Mouse (Mus musculus) CH12.LX (cell line): ENCODE results near the gene Pde11a. TPM values are rescaled to one million over a fixed set of nuclear protein-coding genes. Genes with fewer than 3 reads are reported as not detected.
"Not testable (repeated sequence)": the region's sequence is repeated elsewhere in the genome, so short reads cannot be mapped to it uniquely, and the experiment has no call there.

Experiments used
- DNase-seq: peaks from one replicate; pipeline ENCODE4 v3.0.0-alpha.2; 2013; ENCODE audit errors: extremely low read depth
- H3K27ac ChIP-seq: 2 replicates; pipeline ENCODE4 v1.5.1; 2012; ENCODE audit warnings: low read depth, mild to moderate bottlenecking, control low read depth, moderate library complexity; ENCODE audit not compliant: insufficient read depth
- H3K27me3 ChIP-seq: replicated peaks from 2 replicates; pipeline ENCODE3; 2012; ENCODE audit warnings: inconsistent platforms
- H3K36me3 ChIP-seq, 2 experiments: replicated peaks in 1 of 2; 2 replicates each; pipeline versions ENCODE3 to v1.6.1; 2012; ENCODE audit warnings: inconsistent platforms in 1 of 2, low read length in 1 of 2, mild to moderate bottlenecking in 1 of 2, mixed read lengths in 1 of 2, moderate library complexity in 1 of 2; ENCODE audit not compliant: control insufficient read depth in 1 of 2, insufficient read depth in 1 of 2
- H3K4me1 ChIP-seq, 2 experiments: 2 replicates each; pipeline ENCODE4 v1.6.1; 2012; ENCODE audit warnings: inconsistent platforms in 1 of 2, moderate library complexity in 1 of 2; ENCODE audit not compliant: insufficient read depth in 2 of 2, control insufficient read depth in 1 of 2
- H3K4me2 ChIP-seq: 2 replicates; pipeline ENCODE4 v1.6.1; 2012; ENCODE audit warnings: low read depth, mild to moderate bottlenecking, control low read depth; ENCODE audit not compliant: poor library complexity, insufficient read depth, severe bottlenecking
- H3K4me3 ChIP-seq, 3 experiments: fragments of 150-350 bp in 1 of 3; sonication (generic) in 1 of 3; replicated peaks in 1 of 3; 2 replicates each; pipeline versions ENCODE3 to v1.5.1; 2011 to 2012; ENCODE audit warnings: low read depth in 2 of 3, low read length in 2 of 3, mild to moderate bottlenecking in 2 of 3, moderate library complexity in 2 of 3, control low read depth in 1 of 3, improper control_type of control experiment in 1 of 3, inconsistent platforms in 1 of 3, mixed read lengths in 1 of 3; ENCODE audit not compliant: poor library complexity in 1 of 3
- H3K79me2 ChIP-seq: replicated peaks from 2 replicates; pipeline ENCODE4 v1.6.1; 2012; ENCODE audit warnings: mild to moderate bottlenecking, moderate library complexity; ENCODE audit not compliant: control insufficient read depth, poor library complexity, insufficient read depth, severe bottlenecking; ENCODE audit errors: extremely low read depth
- H3K9ac ChIP-seq: 2 replicates; pipeline ENCODE4 v1.6.1; 2012; ENCODE audit warnings: low read depth, mild to moderate bottlenecking, control low read depth, moderate library complexity; ENCODE audit not compliant: insufficient read depth
- H3K9me3 ChIP-seq: replicated peaks from 2 replicates; pipeline ENCODE3; 2012; ENCODE audit warnings: low read length, inconsistent platforms, mixed read lengths
- BHLHE40 ChIP-seq: IDR thresholded peaks from 2 replicates; pipeline ENCODE4 v1.6.1; 2011; ENCODE audit warnings: mild to moderate bottlenecking, low read depth, low read length, improper control_type of control experiment
- CHD2 ChIP-seq: IDR thresholded peaks from 2 replicates; pipeline ENCODE4 v1.6.1; 2011; ENCODE audit warnings: low read length, improper control_type of control experiment
- E2F4 ChIP-seq: IDR thresholded peaks from 2 replicates; pipeline ENCODE4 v1.6.1; 2011; ENCODE audit warnings: low read depth, low read length, improper control_type of control experiment; ENCODE audit not compliant: insufficient replicate concordance
- ELF1 ChIP-seq: IDR thresholded peaks from 2 replicates; pipeline ENCODE4 v1.6.1; 2014; ENCODE audit warnings: low read depth, mild to moderate bottlenecking, inconsistent platforms, low read length, improper control_type of control experiment
- EP300 ChIP-seq: IDR thresholded peaks from 2 replicates; pipeline ENCODE4 v1.6.1; 2011; ENCODE audit warnings: low read length, improper control_type of control experiment
- ETS1 ChIP-seq: conservative IDR thresholded peaks from 2 replicates; pipeline ENCODE4 v1.6.1; 2012; ENCODE audit warnings: low read depth, mild to moderate bottlenecking, inconsistent platforms, low read length, improper control_type of control experiment, moderate library complexity
- GABPA ChIP-seq: IDR thresholded peaks from 2 replicates; pipeline ENCODE4 v1.6.1; 2012; ENCODE audit warnings: low read depth, low read length, improper control_type of control experiment, inconsistent platforms; ENCODE audit not compliant: insufficient replicate concordance
- HCFC1 ChIP-seq: IDR thresholded peaks from 2 replicates; pipeline ENCODE4 v1.6.1; 2012; ENCODE audit warnings: low read depth, mild to moderate bottlenecking, inconsistent platforms, low read length, improper control_type of control experiment
- JUN ChIP-seq: IDR thresholded peaks from 2 replicates; pipeline ENCODE4 v1.6.1; 2011; ENCODE audit warnings: low read depth, mild to moderate bottlenecking, low read length, improper control_type of control experiment, moderate library complexity; ENCODE audit not compliant: insufficient read depth
- JUND ChIP-seq: conservative IDR thresholded peaks from 2 replicates; pipeline ENCODE4 v1.6.1; 2011; ENCODE audit warnings: low read depth, low read length, improper control_type of control experiment
- MAFK ChIP-seq: IDR thresholded peaks from 2 replicates; pipeline ENCODE4 v1.6.1; 2011; ENCODE audit warnings: low read length, improper control_type of control experiment; ENCODE audit not compliant: insufficient replicate concordance
- MXI1 ChIP-seq: IDR thresholded peaks from 2 replicates; pipeline ENCODE4 v1.6.1; 2011; ENCODE audit warnings: mild to moderate bottlenecking, low read depth, low read length, improper control_type of control experiment
- MYC ChIP-seq: IDR thresholded peaks from 2 replicates; pipeline ENCODE4 v1.6.1; 2011; ENCODE audit warnings: low read depth, mild to moderate bottlenecking, improper control_type of control experiment, low read length
- NRF1 ChIP-seq: IDR thresholded peaks from 2 replicates; pipeline ENCODE4 v1.6.1; 2014; ENCODE audit warnings: low read depth, mild to moderate bottlenecking, inconsistent platforms, low read length, improper control_type of control experiment, moderate library complexity
- POLR2AphosphoS2 ChIP-seq: IDR thresholded peaks from 2 replicates; pipeline ENCODE4 v1.6.1; 2011; ENCODE audit warnings: low read depth, low read length, improper control_type of control experiment
- RAD21 ChIP-seq: IDR thresholded peaks from 2 replicates; pipeline ENCODE4 v1.6.1; 2011; ENCODE audit warnings: low read depth, mild to moderate bottlenecking, low read length, improper control_type of control experiment, moderate library complexity
- SIN3A ChIP-seq: IDR thresholded peaks from 2 replicates; pipeline ENCODE4 v1.6.1; 2012; ENCODE audit warnings: low read length, improper control_type of control experiment, inconsistent platforms
- TBP ChIP-seq: conservative IDR thresholded peaks from 2 replicates; pipeline ENCODE4 v1.6.1; 2011; ENCODE audit warnings: low read depth, low read length, improper control_type of control experiment
- UBTF ChIP-seq: IDR thresholded peaks from 2 replicates; pipeline ENCODE4 v1.6.1; 2012; ENCODE audit warnings: low read depth, mild to moderate bottlenecking, inconsistent platforms, low read length, improper control_type of control experiment, moderate library complexity
- USF1 ChIP-seq: IDR thresholded peaks from 2 replicates; pipeline ENCODE4 v1.6.1; 2014; ENCODE audit warnings: low read depth, mild to moderate bottlenecking, inconsistent platforms, low read length, improper control_type of control experiment
- USF2 ChIP-seq: conservative IDR thresholded peaks from 2 replicates; pipeline ENCODE4 v1.6.1; 2011; ENCODE audit warnings: low read depth, low read length, improper control_type of control experiment
- ZKSCAN1 ChIP-seq: IDR thresholded peaks from 2 replicates; pipeline ENCODE4 v1.6.1; 2012; ENCODE audit warnings: low read depth, inconsistent platforms, low read length, improper control_type of control experiment, borderline replicate concordance
- ZMIZ1 ChIP-seq: IDR thresholded peaks from 2 replicates; pipeline ENCODE4 v1.6.1; 2012; ENCODE audit warnings: low read depth, mild to moderate bottlenecking, inconsistent platforms, low read length, improper control_type of control experiment
- ZNF384 ChIP-seq: IDR thresholded peaks from 2 replicates; pipeline ENCODE4 v1.6.1; 2012; ENCODE audit warnings: low read depth, low read length, improper control_type of control experiment, inconsistent platforms
- dilution Hi-C: fragments of 300-500 bp; cut with MboI; formaldehyde crosslinking; loops from 2 replicates; pipeline ENCODE4 v1.14.3; 2020; ENCODE audit warnings: low sequenced_read_pairs; ENCODE audit not compliant: extremely low pct_unique_long_range_greater_than_20kb, extremely low pct_ligation_motif_present
- in situ Hi-C: fragments of 300-500 bp; cut with MboI; formaldehyde crosslinking; loops from 3 replicates; pipeline ENCODE4 v1.14.3; 2019; ENCODE audit warnings: low sequenced_read_pairs, low pct_ligation_motif_present, low pct_unique_long_range_greater_than_20kb, mixed read lengths
- polyA plus RNA-seq: library from polyadenylated mRNA; unstranded; fragments of >175 nt; gene quantifications from 2 replicates; pipeline ENCODE4 v1.2.1, GENCODE M21; 2012; ENCODE audit warnings: low read depth; ENCODE audit not compliant: insufficient read length
- total RNA-seq, 2 experiments: library from RNA; depleted of rRNA; stranded (reverse); fragments of 300-350 nt in 1 of 2; fragments of >200 nt in 1 of 2; gene quantifications; 2 replicates each; pipeline ENCODE4 v1.2.3; 2012 to 2014

Pde11a gene
- total and polyA plus RNA-seq, 3 experiments = 0.14 to 0.38 (median 0.21) TPM

- DNase-seq = no peak
- Histone ChIP-seq H3K4me1 (peaks cover 3 to 16% of the 10 kb centered on the region in 2 experiments), H3K27me3 (no peaks in the 10 kb centered on the region), H3K27ac (no peak overlapping the region), H3K4me3 (no peak overlapping the region), H3K79me2 (no peaks in the 10 kb centered on the region), H3K9ac (no peak overlapping the region), H3K4me2 (no peak overlapping the region), H3K9me3 (peaks cover 4% of the 10 kb centered on the region), H3K36me3 (no peaks in the 10 kb centered on the region)
- in situ Hi-C loops = loop anchor here (10.0 kb wide), 1 partner anchor 122 kb away; no protein-coding TSS in a partner anchor
- TF ChIP-seq NRF1 (no peak), E2F4 (no peak), SIN3A (no peak), CHD2 (no peak), ELF1 (no peak), MYC (no peak), TBP (no peak), UBTF (no peak), ZKSCAN1 (no peak), ETS1 (no peak), HCFC1 (no peak), USF2 (no peak), GABPA (no peak), BHLHE40 (no peak), POLR2AphosphoS2 (no peak), RAD21 (no peak), MAFK (no peak), JUN (no peak), ZNF384 (no peak)
- dilution Hi-C loops = no loop called here
Observed at GRCm38 (mm10) chr2:75983091-75983490, 355.5 kb downstream of the Pde11a start.

GRCm38 (mm10) chr2:75982626-75983025 is 355.9 kb downstream of the Pde11a start:
- no peak overlapping the region for H3K4me2 ChIP-seq
- no peak overlapping the region for H3K9ac ChIP-seq
- TF ChIP-seq ELF1 = no peak
- no peak for TF ChIP-seq TBP
- no peak for TF ChIP-seq MXI1
- TF ChIP-seq MAFK = no peak
- no peak for TF ChIP-seq GABPA
- TF ChIP-seq MYC = no peak
- TF ChIP-seq EP300 = no peak
- TF ChIP-seq USF1 = no peak
- no peak for TF ChIP-seq ZMIZ1
- no peak for TF ChIP-seq E2F4
- no peak for TF ChIP-seq UBTF
- no peak for TF ChIP-seq JUND
- DNase-seq = no peak
- H3K79me2 ChIP-seq = no peaks in the 10 kb centered on the region
- H3K27ac ChIP-seq = no peak overlapping the region
- peaks cover 4% of the 10 kb centered on the region for H3K9me3 ChIP-seq
- dilution Hi-C loops (no loop called here), in situ Hi-C loops (loop anchor here (10.0 kb wide), 1 partner anchor 122 kb away; no protein-coding TSS in a partner anchor)
- H3K4me3 ChIP-seq = no peak overlapping the region
- H3K4me1 ChIP-seq = peaks cover under 1 to 11% of the 10 kb centered on the region in 2 experiments; a peak in 3 of 4 replicates
- no peaks in the 10 kb centered on the region for H3K27me3 ChIP-seq
- H3K36me3 ChIP-seq = no peaks in the 10 kb centered on the region

GRCm38 (mm10) chr2:75981440-75982081 is 357.0 kb downstream of the Pde11a start, which contains the start of gene Ttc30a1:
Gene Ttc30a1, minus strand, starts transcription at chr2:75981967.
- H3K9me3 ChIP-seq, H3K9ac ChIP-seq, H3K27me3 ChIP-seq, dilution Hi-C loops, H3K4me2 ChIP-seq, H3K36me3 ChIP-seq, H3K27ac ChIP-seq, H3K4me3 ChIP-seq, H3K79me2 ChIP-seq, DNase-seq, H3K4me1 ChIP-seq: not testable (repeated sequence)
- in situ Hi-C loops = loop anchor here (10.0 kb wide), 1 partner anchor 123 kb away; no protein-coding TSS in a partner anchor
